Mouse (Mus musculus): ENCODE measurements around the gene Trim54. TPM values are rescaled to one million over a fixed set of nuclear protein-coding genes. Genes with fewer than 3 reads are reported as not detected.

Gene Trim54
- polyA plus RNA-seq, 1 experiment from 2014 or later = not detected

DNA sequence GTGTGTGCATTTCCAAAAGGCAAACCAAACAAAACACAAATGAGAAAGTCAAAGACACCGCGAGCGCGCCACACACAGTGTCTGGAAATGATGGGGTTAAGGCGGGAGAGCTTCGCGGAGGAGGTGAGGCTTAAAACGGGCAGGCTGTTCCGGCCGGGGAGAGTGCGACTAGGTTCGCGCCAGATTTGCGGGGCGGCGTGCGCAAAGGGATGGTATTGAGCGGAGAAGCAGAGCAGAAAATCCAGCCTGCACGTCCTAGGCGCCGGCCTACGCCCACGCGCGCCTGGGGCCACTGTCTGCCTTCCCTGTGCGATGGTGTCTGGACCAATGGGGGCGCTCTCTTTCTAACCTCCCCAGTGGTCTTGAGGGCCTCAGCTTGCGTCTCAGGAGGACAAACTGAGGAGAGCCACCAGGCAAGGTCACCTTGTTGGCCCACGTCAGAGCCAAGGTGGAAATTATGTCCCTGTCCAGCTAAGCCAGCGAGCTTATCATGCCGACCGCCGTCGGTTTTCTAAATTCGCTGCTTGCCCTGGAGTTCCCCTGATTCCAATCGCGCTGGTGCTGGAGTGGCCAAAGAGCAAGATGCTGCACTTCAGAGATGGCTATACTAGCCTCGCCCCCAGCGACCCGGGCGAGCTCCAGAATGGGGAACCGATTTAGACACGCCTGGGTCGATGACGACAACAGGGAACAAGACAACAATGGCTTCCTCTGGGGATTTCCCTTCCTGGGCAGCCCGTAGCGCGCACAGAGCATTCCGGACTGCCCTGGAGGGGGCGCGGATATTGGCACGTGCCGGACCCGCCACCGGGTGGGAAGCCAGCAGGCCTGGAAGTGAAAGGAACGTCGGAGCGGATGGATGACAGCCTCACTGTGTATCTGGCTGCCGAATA, 21.5 kb upstream of the Trim54 start:
- DNase-seq (ENCODE audit: low spot score) = no peak
- Histone ChIP-seq H3K4me3 (ENCODE audit: low read depth, low read length) (peak overlapping the region; percentile 18), H3K4me1 (ENCODE audit: control insufficient read depth, insufficient read depth, low read length) (peaks cover 14% of the 10 kb centered on the region; the same call in 1 of the 2 replicates), H3K36me3 (ENCODE audit: control insufficient read depth, insufficient read depth, low read length) (no peaks in the 10 kb centered on the region), H3K27ac (ENCODE audit: low read depth, low read length) (no peak overlapping the region), H3K9me3 (replicated peaks; ENCODE audit: control insufficient read depth, low read length) (no peaks in the 10 kb centered on the region), H3K4me2 (ENCODE audit: low read length) (peak overlapping the region; percentile 35), H3K9ac (ENCODE audit: low read length) (no peak overlapping the region), H3K27me3 (replicated peaks; ENCODE audit: control insufficient read depth, insufficient read depth, low read length) (peaks cover 71% of the 10 kb centered on the region)
- under 1% methylated on average over 59 of the region's 59 CpGs for WGBS
- ATAC-seq = no peak

GRCm38 (mm10) chr5:31095711-31096480, 20.6 kb upstream of the Trim54 start:
- no peak for DNase-seq (ENCODE audit: low spot score)
- 16% methylated on average over 11 of the region's 11 CpGs for WGBS
- ATAC-seq = no peak
- Histone ChIP-seq H3K4me3 (ENCODE audit: low read depth, low read length) (peak overlapping the region; percentile 18), H3K36me3 (ENCODE audit: control insufficient read depth, insufficient read depth, low read length) (no peaks in the 10 kb centered on the region), H3K27ac (ENCODE audit: low read depth, low read length) (no peak overlapping the region), H3K9me3 (replicated peaks; ENCODE audit: control insufficient read depth, low read length) (no peaks in the 10 kb centered on the region), H3K27me3 (replicated peaks; ENCODE audit: control insufficient read depth, insufficient read depth, low read length) (peaks cover 62% of the 10 kb centered on the region), H3K4me2 (ENCODE audit: low read length) (peak overlapping the region; percentile 35; the same call in 1 of the 2 replicates), H3K4me1 (ENCODE audit: control insufficient read depth, insufficient read depth, low read length) (peaks cover 14% of the 10 kb centered on the region; the same call in 1 of the 2 replicates), H3K9ac (ENCODE audit: low read length) (no peak overlapping the region)

GRCm38 (mm10) chr5:31105814-31106335, 10.6 kb upstream of the Trim54 start, which contains the start of gene Dnajc5g:
Gene Dnajc5g, plus strand, starts transcription at chr5:31106285.
- no peak within 1 kb of the TSS for H3K4me3 ChIP-seq (ENCODE audit: low read depth, low read length)
- H3K9ac ChIP-seq (ENCODE audit: low read length) = no peak within 1 kb of the TSS
- no peak within 1 kb of the TSS for H3K4me2 ChIP-seq (ENCODE audit: low read length)
- H3K27me3 ChIP-seq (replicated peaks; ENCODE audit: control insufficient read depth, insufficient read depth, low read length) = no peaks in the 10 kb centered on the region
- ATAC-seq (no peak), DNase-seq (ENCODE audit: low spot score) (no peak)
- 86% methylated on average over 9 of the region's 9 CpGs for WGBS
- no peaks in the 10 kb centered on the region for H3K36me3 ChIP-seq (ENCODE audit: control insufficient read depth, insufficient read depth, low read length)
- H3K9me3 ChIP-seq (replicated peaks; ENCODE audit: control insufficient read depth, low read length) = no peaks in the 10 kb centered on the region
- no peaks in the 10 kb centered on the region for H3K4me1 ChIP-seq (ENCODE audit: control insufficient read depth, insufficient read depth, low read length)
- H3K27ac ChIP-seq (ENCODE audit: low read depth, low read length) = no peak within 1 kb of the TSS

DNA sequence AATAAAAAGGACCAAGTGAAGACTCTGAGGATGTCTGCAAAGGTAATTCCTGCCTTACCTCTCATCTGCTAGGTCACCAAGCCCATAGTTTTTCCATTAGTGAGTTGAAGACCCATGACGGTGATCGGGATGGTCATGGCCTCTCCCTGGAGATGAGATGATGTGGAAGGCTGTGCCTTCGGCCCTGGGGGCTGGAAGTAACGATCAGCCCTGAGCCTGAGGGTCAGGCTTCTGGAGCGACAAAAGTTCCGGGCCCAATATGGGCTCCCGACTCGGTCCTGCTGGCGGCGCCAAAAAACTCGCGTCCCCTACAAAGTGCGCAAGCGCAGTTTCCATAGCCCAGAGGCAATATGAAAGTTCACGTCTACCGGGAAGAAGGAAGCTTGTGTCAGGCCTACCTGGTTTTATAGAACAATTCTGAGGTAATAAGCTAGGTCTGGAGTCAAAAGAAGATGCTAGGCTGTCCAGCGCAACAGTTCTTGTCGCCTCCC, 8.5 kb upstream of the Trim54 start, which contains the start of gene Slc30a3:
Gene Slc30a3, minus strand, starts transcription at position 238 of the 491 bp plus-strand sequence.
- no peaks in the 10 kb centered on the region for H3K27me3 ChIP-seq (replicated peaks; ENCODE audit: control insufficient read depth, insufficient read depth, low read length)
- WGBS = 93% methylated on average over 18 of the region's 18 CpGs
- ATAC-seq (no peak), DNase-seq (ENCODE audit: low spot score) (no peak)
- H3K36me3 ChIP-seq (ENCODE audit: control insufficient read depth, insufficient read depth, low read length) = no peaks in the 10 kb centered on the region
- no peaks in the 10 kb centered on the region for H3K9me3 ChIP-seq (replicated peaks; ENCODE audit: control insufficient read depth, low read length)
- no peak within 1 kb of the TSS for H3K4me2 ChIP-seq (ENCODE audit: low read length)
- no peak within 1 kb of the TSS for H3K9ac ChIP-seq (ENCODE audit: low read length)
- H3K4me1 ChIP-seq (ENCODE audit: control insufficient read depth, insufficient read depth, low read length) = no peaks in the 10 kb centered on the region
- no peak within 1 kb of the TSS for H3K4me3 ChIP-seq (ENCODE audit: low read depth, low read length)
- H3K27ac ChIP-seq (ENCODE audit: low read depth, low read length) = no peak within 1 kb of the TSS

- Histone ChIP-seq H3K27me3 (replicated peaks; ENCODE audit: control insufficient read depth, insufficient read depth, low read length) (no peaks in the 10 kb centered on the region), H3K27ac (ENCODE audit: low read depth, low read length) (no peak overlapping the region), H3K36me3 (ENCODE audit: control insufficient read depth, insufficient read depth, low read length) (no peaks in the 10 kb centered on the region), H3K4me3 (ENCODE audit: low read depth, low read length) (no peak overlapping the region), H3K4me1 (ENCODE audit: control insufficient read depth, insufficient read depth, low read length) (no peaks in the 10 kb centered on the region), H3K9me3 (replicated peaks; ENCODE audit: control insufficient read depth, low read length) (no peaks in the 10 kb centered on the region), H3K4me2 (ENCODE audit: low read length) (no peak overlapping the region), H3K9ac (ENCODE audit: low read length) (no peak overlapping the region)
- no peak for ATAC-seq
- 35% methylated on average over 7 of the region's 7 CpGs for WGBS
- peak; percentile 24 for DNase-seq (ENCODE audit: low spot score)
These were observed 5.7 kb upstream of the Trim54 start for GRCm38 (mm10) chr5:31110781-31111180.

GRCm38 (mm10) chr5:31116912-31117311, 400 bp downstream of the Trim54 start:
- Histone ChIP-seq H3K27ac (ENCODE audit: low read depth, low read length) (no peak overlapping the region), H3K9me3 (replicated peaks; ENCODE audit: control insufficient read depth, low read length) (no peaks in the 10 kb centered on the region), H3K4me2 (ENCODE audit: low read length) (no peak overlapping the region), H3K4me1 (ENCODE audit: control insufficient read depth, insufficient read depth, low read length) (no peaks in the 10 kb centered on the region), H3K4me3 (ENCODE audit: low read depth, low read length) (no peak overlapping the region), H3K27me3 (replicated peaks; ENCODE audit: control insufficient read depth, insufficient read depth, low read length) (no peaks in the 10 kb centered on the region), H3K9ac (ENCODE audit: low read length) (no peak overlapping the region), H3K36me3 (ENCODE audit: control insufficient read depth, insufficient read depth, low read length) (no peaks in the 10 kb centered on the region)
- DNase-seq (ENCODE audit: low spot score) = no peak
- ATAC-seq = no peak
- WGBS = 31% methylated on average over 10 of the region's 10 CpGs

- WGBS = 89% methylated on average over 8 of the region's 8 CpGs
- H3K27ac ChIP-seq (ENCODE audit: low read depth, low read length) = no peak overlapping the region
- no peak overlapping the region for H3K4me2 ChIP-seq (ENCODE audit: low read length)
- no peak overlapping the region for H3K4me3 ChIP-seq (ENCODE audit: low read depth, low read length)
- DNase-seq (ENCODE audit: low spot score) = no peak
- no peak overlapping the region for H3K9ac ChIP-seq (ENCODE audit: low read length)
- no peaks in the 10 kb centered on the region for H3K27me3 ChIP-seq (replicated peaks; ENCODE audit: control insufficient read depth, insufficient read depth, low read length)
- no peak for ATAC-seq
- H3K9me3 ChIP-seq (replicated peaks; ENCODE audit: control insufficient read depth, low read length) = no peaks in the 10 kb centered on the region
- H3K4me1 ChIP-seq (ENCODE audit: control insufficient read depth, insufficient read depth, low read length) = no peaks in the 10 kb centered on the region
- no peaks in the 10 kb centered on the region for H3K36me3 ChIP-seq (ENCODE audit: control insufficient read depth, insufficient read depth, low read length)
These were observed 4.6 kb downstream of the Trim54 start for GRCm38 (mm10) chr5:31121111-31121510.

GRCm38 (mm10) chr5:31123481-31123880, 7.0 kb downstream of the Trim54 start:
- Histone ChIP-seq H3K27ac (ENCODE audit: low read depth, low read length) (no peak overlapping the region), H3K4me1 (ENCODE audit: control insufficient read depth, insufficient read depth, low read length) (no peaks in the 10 kb centered on the region), H3K9me3 (replicated peaks; ENCODE audit: control insufficient read depth, low read length) (no peaks in the 10 kb centered on the region), H3K4me3 (ENCODE audit: low read depth, low read length) (no peak overlapping the region), H3K27me3 (replicated peaks; ENCODE audit: control insufficient read depth, insufficient read depth, low read length) (no peaks in the 10 kb centered on the region), H3K9ac (ENCODE audit: low read length) (no peak overlapping the region), H3K4me2 (ENCODE audit: low read length) (no peak overlapping the region), H3K36me3 (ENCODE audit: control insufficient read depth, insufficient read depth, low read length) (no peaks in the 10 kb centered on the region)
- 44% methylated on average over 2 of the region's 2 CpGs for WGBS
- ATAC-seq (no peak), DNase-seq (ENCODE audit: low spot score) (no peak)
